Mouse (Mus musculus) lung, embryonic 15.5 days (tissue): ENCODE data around the gene Ghr. TPM values are rescaled to one million over a fixed set of nuclear protein-coding genes. Genes with fewer than 3 reads are reported as not detected.
A peak's percentile ranks its signal among the peaks of the same experiment; 100 is the strongest.

Experiments
- ATAC-seq: fragments of 200-750 bp; cut with Nextera tagmentation; 2 replicates; pipeline ENCODE4 v1.8.0; 2017; ENCODE audit warnings: moderate number of reproducible peaks, borderline replicate concordance; ENCODE audit not compliant: low FRiP score, low TSS enrichment; ENCODE audit errors: extremely low read depth
- H3K27ac ChIP-seq: fragments of 300-500 bp; sonication (generic); 2 replicates; pipeline ENCODE4 v1.5.1; 2015; ENCODE audit warnings: moderate library complexity, mild to moderate bottlenecking, inconsistent platforms
- H3K27me3 ChIP-seq: fragments of 300-500 bp; sonication (generic); 2 replicates; pipeline ENCODE4 v1.6.1; 2015; ENCODE audit warnings: inconsistent platforms
- H3K36me3 ChIP-seq: fragments of 300-500 bp; sonication (generic); 2 replicates; pipeline ENCODE4 v1.6.1; 2015; ENCODE audit warnings: inconsistent platforms
- H3K4me1 ChIP-seq: fragments of 300-500 bp; sonication (generic); 2 replicates; pipeline ENCODE4 v1.6.1; 2015; ENCODE audit warnings: inconsistent platforms
- H3K4me2 ChIP-seq: fragments of 300-500 bp; sonication (generic); 2 replicates; pipeline ENCODE4 v1.6.1; 2015; ENCODE audit warnings: inconsistent platforms, mild to moderate bottlenecking, moderate library complexity
- H3K4me3 ChIP-seq: fragments of 300-500 bp; sonication (generic); 2 replicates; pipeline ENCODE4 v1.5.1; 2015; ENCODE audit warnings: mild to moderate bottlenecking, inconsistent platforms
- H3K9ac ChIP-seq: fragments of 300-500 bp; sonication (generic); 2 replicates; pipeline ENCODE4 v1.6.1; 2015; ENCODE audit warnings: inconsistent platforms
- H3K9me3 ChIP-seq: fragments of 300-500 bp; sonication (generic); 2 replicates; pipeline ENCODE4 v1.6.1; 2016; ENCODE audit warnings: inconsistent platforms
- WGBS: fragments of 180-500 bp; shearing (Covaris S2); methylation state at CpG from one replicate; pipeline ENCODE4 v1.1.7; 2015; 5-methylcytosine and 5-hydroxymethylcytosine counted together
- polyA plus RNA-seq: library from polyadenylated mRNA; unstranded; fragments of >200 nt; fragmentation: Nextera tagmentation; extraction: Ambion mirVana; gene quantifications from 2 replicates; pipeline ENCODE4 v1.2.1, GENCODE M21; 2015

Gene Ghr
- polyA plus RNA-seq, 1 experiment from 2014 or later: 100 TPM

GRCm38 (mm10) chr15:3408478-3408877, 174.8 kb downstream of the Ghr start:
- no peak for ATAC-seq
- no peak overlapping the region for H3K4me2 ChIP-seq
- H3K27ac ChIP-seq: no peak overlapping the region
- no peaks in the 10 kb centered on the region for H3K27me3 ChIP-seq
- H3K4me1 ChIP-seq: no peaks in the 10 kb centered on the region
- WGBS: 58% methylated on average over 4 of the region's 4 CpGs
- H3K4me3 ChIP-seq: no peak overlapping the region
- no peak overlapping the region for H3K9ac ChIP-seq
- no peaks in the 10 kb centered on the region for H3K9me3 ChIP-seq
- H3K36me3 ChIP-seq: no peaks in the 10 kb centered on the region

GRCm38 (mm10) chr15:3399196-3399595, 184.1 kb downstream of the Ghr start:
- no peak overlapping the region for H3K9ac ChIP-seq
- no peaks in the 10 kb centered on the region for H3K36me3 ChIP-seq
- ATAC-seq: no peak
- H3K27ac ChIP-seq: no peak overlapping the region
- H3K27me3 ChIP-seq: no peaks in the 10 kb centered on the region
- no peak overlapping the region for H3K4me3 ChIP-seq
- peaks cover 14% of the 10 kb centered on the region for H3K4me1 ChIP-seq
- H3K4me2 ChIP-seq: no peak overlapping the region
- H3K9me3 ChIP-seq: no peaks in the 10 kb centered on the region

- WGBS: 59% methylated on average over 3 of the region's 3 CpGs
- no peak overlapping the region for H3K9ac ChIP-seq
- no peaks in the 10 kb centered on the region for H3K36me3 ChIP-seq
- H3K9me3 ChIP-seq: no peaks in the 10 kb centered on the region
- H3K4me2 ChIP-seq: no peak overlapping the region
- ATAC-seq: no peak
- H3K4me1 ChIP-seq: peaks cover 14% of the 10 kb centered on the region
- H3K27me3 ChIP-seq: no peaks in the 10 kb centered on the region
- no peak overlapping the region for H3K4me3 ChIP-seq
- no peak overlapping the region for H3K27ac ChIP-seq
These were observed 185.8 kb downstream of the Ghr start for GRCm38 (mm10) chr15:3397369-3398100.

- no peak overlapping the region for H3K9ac ChIP-seq
- H3K36me3 ChIP-seq: no peaks in the 10 kb centered on the region
- no peaks in the 10 kb centered on the region for H3K9me3 ChIP-seq
- no peak overlapping the region for H3K4me3 ChIP-seq
- peak overlapping the region; percentile 21; the same call in 1 of the 2 replicates for H3K27ac ChIP-seq
- H3K4me2 ChIP-seq: no peak overlapping the region
- H3K27me3 ChIP-seq: no peaks in the 10 kb centered on the region
- ATAC-seq: peak; percentile 82
- peaks cover 14% of the 10 kb centered on the region for H3K4me1 ChIP-seq
- 55% methylated on average over 2 of the region's 2 CpGs for WGBS
These were observed 187.1 kb downstream of the Ghr start for GRCm38 (mm10) chr15:3396149-3396548.

GRCm38 (mm10) chr15:3395700-3396099, 187.6 kb downstream of the Ghr start:
- H3K36me3 ChIP-seq: no peaks in the 10 kb centered on the region
- no peaks in the 10 kb centered on the region for H3K9me3 ChIP-seq
- peaks cover 14% of the 10 kb centered on the region for H3K4me1 ChIP-seq
- H3K27me3 ChIP-seq: no peaks in the 10 kb centered on the region
- no peak overlapping the region for H3K9ac ChIP-seq
- H3K4me3 ChIP-seq: no peak overlapping the region
- WGBS: 58% methylated on average over 3 of the region's 3 CpGs
- H3K4me2 ChIP-seq: no peak overlapping the region
- H3K27ac ChIP-seq: peak overlapping the region; percentile 21; the same call in 1 of the 2 replicates
- ATAC-seq: peak; percentile 52; the same call in 1 of the 2 replicates

GRCm38 (mm10) chr15:3390722-3391121, 192.6 kb downstream of the Ghr start:
- H3K36me3 ChIP-seq: no peaks in the 10 kb centered on the region
- H3K4me2 ChIP-seq: no peak overlapping the region
- no peak overlapping the region for H3K27ac ChIP-seq
- no peak for ATAC-seq
- H3K27me3 ChIP-seq: no peaks in the 10 kb centered on the region
- no peak overlapping the region for H3K4me3 ChIP-seq
- no peaks in the 10 kb centered on the region for H3K9me3 ChIP-seq
- no peak overlapping the region for H3K9ac ChIP-seq
- peaks cover 13% of the 10 kb centered on the region for H3K4me1 ChIP-seq

- peaks cover 13% of the 10 kb centered on the region for H3K4me1 ChIP-seq
- H3K27me3 ChIP-seq: no peaks in the 10 kb centered on the region
- H3K9me3 ChIP-seq: no peaks in the 10 kb centered on the region
- no peaks in the 10 kb centered on the region for H3K36me3 ChIP-seq
- no peak overlapping the region for H3K4me3 ChIP-seq
- peak overlapping the region; percentile 35; the same call in 1 of the 2 replicates for H3K27ac ChIP-seq
- no peak overlapping the region for H3K9ac ChIP-seq
- H3K4me2 ChIP-seq: no peak overlapping the region
- ATAC-seq: no peak
These were observed 194.3 kb downstream of the Ghr start for GRCm38 (mm10) chr15:3389011-3389410.

GRCm38 (mm10) chr15:3388485-3388884, 194.8 kb downstream of the Ghr start:
- WGBS: 47% methylated on average over 2 of the region's 2 CpGs
- peak; percentile 65; the same call in 1 of the 2 replicates for ATAC-seq
- Histone ChIP-seq H3K9ac (no peak overlapping the region), H3K4me3 (no peak overlapping the region), H3K27me3 (no peaks in the 10 kb centered on the region), H3K4me1 (peaks cover 16% of the 10 kb centered on the region), H3K27ac (0 out of 2 replicates have a peak overlapping the region, but pooled peaks have one; percentile 35), H3K4me2 (no peak overlapping the region), H3K36me3 (no peaks in the 10 kb centered on the region), H3K9me3 (no peaks in the 10 kb centered on the region)

- Histone ChIP-seq H3K27me3 (no peaks in the 10 kb centered on the region), H3K36me3 (no peaks in the 10 kb centered on the region), H3K4me3 (no peak overlapping the region), H3K9ac (no peak overlapping the region), H3K4me2 (no peak overlapping the region), H3K4me1 (peaks cover 12% of the 10 kb centered on the region), H3K27ac (no peak overlapping the region), H3K9me3 (no peaks in the 10 kb centered on the region)
- ATAC-seq: peak; percentile 82
- WGBS: 8% methylated on average over 2 of the region's 2 CpGs
These were observed 199.5 kb downstream of the Ghr start for GRCm38 (mm10) chr15:3383788-3384187.

- Histone ChIP-seq H3K4me1 (peaks cover 9% of the 10 kb centered on the region), H3K27ac (peak overlapping the region; percentile 35; the same call in 1 of the 2 replicates), H3K27me3 (no peaks in the 10 kb centered on the region), H3K4me3 (no peak overlapping the region), H3K9ac (no peak overlapping the region), H3K4me2 (no peak overlapping the region), H3K36me3 (no peaks in the 10 kb centered on the region), H3K9me3 (no peaks in the 10 kb centered on the region)
- peak; percentile 77; the same call in 1 of the 2 replicates for ATAC-seq
- 22% methylated on average over 6 of the region's 6 CpGs for WGBS
These were observed 201.9 kb downstream of the Ghr start for GRCm38 (mm10) chr15:3381413-3381812.

GRCm38 (mm10) chr15:3368261-3368832, 214.9 kb downstream of the Ghr start:
- Histone ChIP-seq H3K36me3 (no peaks in the 10 kb centered on the region), H3K27me3 (no peaks in the 10 kb centered on the region), H3K9ac (no peak overlapping the region), H3K27ac (no peak overlapping the region), H3K4me1 (no peaks in the 10 kb centered on the region), H3K4me2 (no peak overlapping the region), H3K9me3 (no peaks in the 10 kb centered on the region), H3K4me3 (no peak overlapping the region)
- WGBS: 76% methylated on average over 2 of the region's 2 CpGs
- no peak for ATAC-seq

- Histone ChIP-seq H3K36me3 (peaks cover 3% of the 10 kb centered on the region; the same call in 1 of the 2 replicates), H3K27me3 (no peaks in the 10 kb centered on the region), H3K9ac (no peak overlapping the region), H3K4me2 (peak overlapping the region; percentile 38; the same call in 1 of the 2 replicates), H3K27ac (no peak overlapping the region), H3K4me3 (peak overlapping the region; percentile 16; the same call in 1 of the 2 replicates), H3K9me3 (no peaks in the 10 kb centered on the region), H3K4me1 (peaks cover 4% of the 10 kb centered on the region)
- no peak for ATAC-seq
- 60% methylated on average over 4 of the region's 4 CpGs for WGBS
These were observed 227.1 kb downstream of the Ghr start for GRCm38 (mm10) chr15:3356073-3356766.
